Mouse (Mus musculus): Measurements from ENCODE around the gene Zbtb4. TPM values are rescaled to one million over a fixed set of nuclear protein-coding genes. Genes with fewer than 3 reads are reported as not detected.

Gene Zbtb4
- polyA plus RNA-seq, 1 experiment from 2014 or later: 1.6 TPM

- no peak overlapping the region for H3K27ac ChIP-seq
- no peaks in the 10 kb centered on the region for H3K9me3 ChIP-seq (replicated peaks)
- no peaks in the 10 kb centered on the region for H3K27me3 ChIP-seq
- H3K4me1 ChIP-seq: no peaks in the 10 kb centered on the region
- H3K36me3 ChIP-seq (ENCODE audit: poor library complexity, severe bottlenecking): peaks cover 50% of the 10 kb centered on the region
- 76% methylated on average over 2 of the region's 2 CpGs for WGBS
- no peak overlapping the region for H3K4me2 ChIP-seq
- ATAC-seq: no peak
- H3K9ac ChIP-seq: no peak overlapping the region
- H3K4me3 ChIP-seq: no peak overlapping the region
Measured at GRCm38 (mm10) chr11:69823456-69823855, 57.7 kb downstream of the Zbtb4 start.

- WGBS: 71% methylated on average over 5 of the region's 5 CpGs
Measured at GRCm38 (mm10) chr11:69828832-69829231, 63.1 kb downstream of the Zbtb4 start.

GRCm38 (mm10) chr11:69833554-69833953 lies 67.8 kb downstream of the Zbtb4 start:
- ATAC-seq: no peak
- Histone ChIP-seq H3K9me3 (replicated peaks) (no peaks in the 10 kb centered on the region), H3K27ac (0 out of 2 replicates have a peak overlapping the region, but pooled peaks have one; percentile 96), H3K27me3 (peaks cover 4% of the 10 kb centered on the region; the same call in 1 of the 2 replicates), H3K9ac (peak overlapping the region; percentile 96), H3K4me2 (peak overlapping the region; percentile 94), H3K4me3 (peak overlapping the region; percentile 94), H3K36me3 (ENCODE audit: poor library complexity, severe bottlenecking) (peaks cover 46% of the 10 kb centered on the region), H3K4me1 (peaks cover 47% of the 10 kb centered on the region)
- 44% methylated on average over 8 of the region's 8 CpGs for WGBS

More at GRCm38 (mm10) chr11:69828832-69829231, 63.1 kb downstream of the Zbtb4 start:
- Histone ChIP-seq H3K27me3 (peaks cover 4% of the 10 kb centered on the region; the same call in 1 of the 2 replicates), H3K27ac (no peak overlapping the region), H3K9ac (peak overlapping the region; percentile 2; the same call in 1 of the 2 replicates), H3K4me2 (no peak overlapping the region), H3K4me3 (no peak overlapping the region), H3K36me3 (ENCODE audit: poor library complexity, severe bottlenecking) (peaks cover 90% of the 10 kb centered on the region), H3K4me1 (peaks cover 18% of the 10 kb centered on the region), H3K9me3 (replicated peaks) (no peaks in the 10 kb centered on the region)
- ATAC-seq: no peak

Other genes with a start within 250 kb of the Zbtb4 start
- gene Dnah2, start 216.8 kb upstream of the Zbtb4 start, polyA plus RNA-seq (2015; fragmentation: Nextera tagmentation; extraction: Ambion mirVana): 1.7 and 2.0 TPM in 2 replicates
- gene Efnb3, start 205.7 kb upstream of the Zbtb4 start, polyA plus RNA-seq (2015; fragmentation: Nextera tagmentation; extraction: Ambion mirVana): 63.1 and 72.0 TPM in 2 replicates
- gene Wrap53, start 185.7 kb upstream of the Zbtb4 start, polyA plus RNA-seq (2015; fragmentation: Nextera tagmentation; extraction: Ambion mirVana): 32.0 and 35.1 TPM in 2 replicates
- gene Trp53, start 185.6 kb upstream of the Zbtb4 start, polyA plus RNA-seq (2015; fragmentation: Nextera tagmentation; extraction: Ambion mirVana): 119 and 129 TPM in 2 replicates
- 12.7 and 14.0 TPM in 2 replicates for gene Atp1b2, start 160.0 kb upstream of the Zbtb4 start, polyA plus RNA-seq (2015; fragmentation: Nextera tagmentation; extraction: Ambion mirVana)
- not detected in 2 replicates for gene Shbg, start 148.0 kb upstream of the Zbtb4 start, polyA plus RNA-seq (2015; fragmentation: Nextera tagmentation; extraction: Ambion mirVana)
- gene Sat2, start 143.9 kb upstream of the Zbtb4 start, polyA plus RNA-seq (2015; fragmentation: Nextera tagmentation; extraction: Ambion mirVana): 20.6 and 22.7 TPM in 2 replicates
- 38.7 and 42.2 TPM in 2 replicates for gene Fxr2, start 132.9 kb upstream of the Zbtb4 start, polyA plus RNA-seq (2015; fragmentation: Nextera tagmentation; extraction: Ambion mirVana)
- gene Sox15, start 110.6 kb upstream of the Zbtb4 start, polyA plus RNA-seq (2015; fragmentation: Nextera tagmentation; extraction: Ambion mirVana): not detected in 2 replicates
- 89.4 and 95.2 TPM in 2 replicates for gene Mpdu1, start 103.3 kb upstream of the Zbtb4 start, polyA plus RNA-seq (2015; fragmentation: Nextera tagmentation; extraction: Ambion mirVana)
- 4.4 and 5.2 TPM in 2 replicates for gene Cd68, start 99.8 kb upstream of the Zbtb4 start, polyA plus RNA-seq (2015; fragmentation: Nextera tagmentation; extraction: Ambion mirVana)
- gene Eif4a1, start 93.5 kb upstream of the Zbtb4 start, polyA plus RNA-seq (2015; fragmentation: Nextera tagmentation; extraction: Ambion mirVana): 654 and 701 TPM in 2 replicates
- 93.7 and 99.6 TPM in 2 replicates for gene Senp3, start 83.8 kb upstream of the Zbtb4 start, polyA plus RNA-seq (2015; fragmentation: Nextera tagmentation; extraction: Ambion mirVana)
- 0.15 and 0.43 TPM in 2 replicates for gene Tnfsf13, start 80.1 kb upstream of the Zbtb4 start, polyA plus RNA-seq (2015; fragmentation: Nextera tagmentation; extraction: Ambion mirVana)
- gene Tnfsf12, start 70.1 kb upstream of the Zbtb4 start, polyA plus RNA-seq (2015; fragmentation: Nextera tagmentation; extraction: Ambion mirVana): 1.00 and 1.1 TPM in 2 replicates
- gene Tnfsfm13, start 69.8 kb upstream of the Zbtb4 start, polyA plus RNA-seq (2015; fragmentation: Nextera tagmentation; extraction: Ambion mirVana): 0.45 and 0.87 TPM in 2 replicates
- gene Polr2a, start 7.3 kb upstream of the Zbtb4 start, polyA plus RNA-seq (2015; fragmentation: Nextera tagmentation; extraction: Ambion mirVana): 23.2 and 24.1 TPM in 2 replicates
- gene Slc35g3, start 3.9 kb upstream of the Zbtb4 start, polyA plus RNA-seq (2015; fragmentation: Nextera tagmentation; extraction: Ambion mirVana): 0.26 and 0.58 TPM in 2 replicates
- 1.5 TPM in 2 replicates for gene Chrnb1, start 30.0 kb downstream of the Zbtb4 start, polyA plus RNA-seq (2015; fragmentation: Nextera tagmentation; extraction: Ambion mirVana)
- 3.3 and 3.8 TPM in 2 replicates for gene Fgf11, start 35.9 kb downstream of the Zbtb4 start, polyA plus RNA-seq (2015; fragmentation: Nextera tagmentation; extraction: Ambion mirVana)
- gene Tmem102, start 39.7 kb downstream of the Zbtb4 start, polyA plus RNA-seq (2015; fragmentation: Nextera tagmentation; extraction: Ambion mirVana): 0.39 and 1.00 TPM in 2 replicates
- not detected in 2 replicates for gene Gm39566, start 49.4 kb downstream of the Zbtb4 start, polyA plus RNA-seq (2015; fragmentation: Nextera tagmentation; extraction: Ambion mirVana)
- gene Spem2, start 52.6 kb downstream of the Zbtb4 start, polyA plus RNA-seq (2015; fragmentation: Nextera tagmentation; extraction: Ambion mirVana): not detected in 2 replicates
- gene Spem1, start 56.3 kb downstream of the Zbtb4 start, polyA plus RNA-seq (2015; fragmentation: Nextera tagmentation; extraction: Ambion mirVana): 0.37 and 0.52 TPM in 2 replicates
- 16.6 and 17.0 TPM in 2 replicates for gene Nlgn2, start 71.9 kb downstream of the Zbtb4 start, polyA plus RNA-seq (2015; fragmentation: Nextera tagmentation; extraction: Ambion mirVana)
- 340 and 360 TPM in 2 replicates for gene Tmem256, start 72.6 kb downstream of the Zbtb4 start, polyA plus RNA-seq (2015; fragmentation: Nextera tagmentation; extraction: Ambion mirVana)
- gene Plscr3, start 80.5 kb downstream of the Zbtb4 start, polyA plus RNA-seq (2015; fragmentation: Nextera tagmentation; extraction: Ambion mirVana): 44.1 and 45.4 TPM in 2 replicates
- 0.09 and 0.20 TPM in 2 replicates for gene Tnk1, start 92.8 kb downstream of the Zbtb4 start, polyA plus RNA-seq (2015; fragmentation: Nextera tagmentation; extraction: Ambion mirVana)
- gene Tmem95, start 112.1 kb downstream of the Zbtb4 start, polyA plus RNA-seq (2015; fragmentation: Nextera tagmentation; extraction: Ambion mirVana): not detected in 2 replicates
- 1.3 and 1.4 TPM in 2 replicates for gene Kctd11, start 115.5 kb downstream of the Zbtb4 start, polyA plus RNA-seq (2015; fragmentation: Nextera tagmentation; extraction: Ambion mirVana)
- 0.28 and 0.34 TPM in 2 replicates for gene Acap1, start 129.6 kb downstream of the Zbtb4 start, polyA plus RNA-seq (2015; fragmentation: Nextera tagmentation; extraction: Ambion mirVana)
- gene 2810408A11Rik, start 135.1 kb downstream of the Zbtb4 start, polyA plus RNA-seq (2015; fragmentation: Nextera tagmentation; extraction: Ambion mirVana): 19.1 and 20.3 TPM in 2 replicates
- gene Neurl4, start 135.2 kb downstream of the Zbtb4 start, polyA plus RNA-seq (2015; fragmentation: Nextera tagmentation; extraction: Ambion mirVana): 15.5 and 20.2 TPM in 2 replicates
- gene Gps2, start 148.0 kb downstream of the Zbtb4 start, polyA plus RNA-seq (2015; fragmentation: Nextera tagmentation; extraction: Ambion mirVana): 90.1 and 93.2 TPM in 2 replicates
- 1,467 and 1,510 TPM in 2 replicates for gene Eif5a, start 156.0 kb downstream of the Zbtb4 start, polyA plus RNA-seq (2015; fragmentation: Nextera tagmentation; extraction: Ambion mirVana)
- gene Ybx2, start 169.9 kb downstream of the Zbtb4 start, polyA plus RNA-seq (2015; fragmentation: Nextera tagmentation; extraction: Ambion mirVana): 4.5 and 6.0 TPM in 2 replicates
- 9.3 and 12.6 TPM in 2 replicates for gene Slc2a4, start 182.3 kb downstream of the Zbtb4 start, polyA plus RNA-seq (2015; fragmentation: Nextera tagmentation; extraction: Ambion mirVana)
- 0.59 and 1.4 TPM in 2 replicates for gene Cldn7, start 198.9 kb downstream of the Zbtb4 start, polyA plus RNA-seq (2015; fragmentation: Nextera tagmentation; extraction: Ambion mirVana)
- gene Ctdnep1, start 215.2 kb downstream of the Zbtb4 start, polyA plus RNA-seq (2015; fragmentation: Nextera tagmentation; extraction: Ambion mirVana): 21.1 and 24.3 TPM in 2 replicates
- gene Elp5, start 216.6 kb downstream of the Zbtb4 start, polyA plus RNA-seq (2015; fragmentation: Nextera tagmentation; extraction: Ambion mirVana): 157 and 164 TPM in 2 replicates
- 598 and 670 TPM in 2 replicates for gene Gabarap, start 225.2 kb downstream of the Zbtb4 start, polyA plus RNA-seq (2015; fragmentation: Nextera tagmentation; extraction: Ambion mirVana)
- 78.5 and 79.9 TPM in 2 replicates for gene Phf23, start 229.9 kb downstream of the Zbtb4 start, polyA plus RNA-seq (2015; fragmentation: Nextera tagmentation; extraction: Ambion mirVana)
- gene Dvl2, start 234.7 kb downstream of the Zbtb4 start, polyA plus RNA-seq (2015; fragmentation: Nextera tagmentation; extraction: Ambion mirVana): 31.8 and 35.4 TPM in 2 replicates
- gene Acadvl, start 249.5 kb downstream of the Zbtb4 start, polyA plus RNA-seq (2015; fragmentation: Nextera tagmentation; extraction: Ambion mirVana): 48.7 and 51.3 TPM in 2 replicates